Mouse (Mus musculus): ENCODE measurements around the gene Kpna6. TPM values are rescaled to one million over a fixed set of nuclear protein-coding genes. Genes with fewer than 3 reads are reported as not detected.

The Kpna6 gene
- polyA plus RNA-seq, 1 experiment, result 50.6 TPM

DNA sequence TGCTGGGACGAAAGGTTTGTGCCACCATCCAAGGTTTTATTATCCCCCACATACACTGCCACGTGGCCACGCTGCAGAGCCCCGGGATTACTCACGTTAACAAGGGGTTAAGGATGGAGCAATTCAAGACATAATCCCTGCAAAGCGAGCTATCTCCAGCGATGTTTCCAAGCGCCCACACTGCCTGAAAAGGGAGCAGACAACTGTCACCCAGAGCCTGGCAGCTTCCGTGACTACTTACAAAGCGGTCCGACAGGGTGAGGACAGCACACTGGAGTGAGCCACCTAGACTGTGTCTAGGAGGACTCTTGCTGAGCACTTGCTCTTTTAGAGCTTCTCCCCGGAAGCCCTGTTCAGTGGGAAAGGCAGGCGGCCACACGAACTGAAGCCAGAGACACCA, 17.8 kb downstream of the Kpna6 start:
- Histone ChIP-seq H3K4me1 (ENCODE audit: control insufficient read depth, insufficient read depth, low read length) (no peaks in the 10 kb centered on the region), H3K4me3 (ENCODE audit: insufficient read depth, low read length) (no peak overlapping the region), H3K27ac (ENCODE audit: insufficient read depth, low read length) (no peak overlapping the region)
- TF ChIP-seq CTCF (IDR thresholded peaks at IDR 0.05; ENCODE audit: extremely low read depth, insufficient read depth, low read length) (no peak), POLR2A (IDR thresholded peaks at IDR 0.05; ENCODE audit: extremely low read depth, insufficient read depth, low read length) (no peak)

DNA sequence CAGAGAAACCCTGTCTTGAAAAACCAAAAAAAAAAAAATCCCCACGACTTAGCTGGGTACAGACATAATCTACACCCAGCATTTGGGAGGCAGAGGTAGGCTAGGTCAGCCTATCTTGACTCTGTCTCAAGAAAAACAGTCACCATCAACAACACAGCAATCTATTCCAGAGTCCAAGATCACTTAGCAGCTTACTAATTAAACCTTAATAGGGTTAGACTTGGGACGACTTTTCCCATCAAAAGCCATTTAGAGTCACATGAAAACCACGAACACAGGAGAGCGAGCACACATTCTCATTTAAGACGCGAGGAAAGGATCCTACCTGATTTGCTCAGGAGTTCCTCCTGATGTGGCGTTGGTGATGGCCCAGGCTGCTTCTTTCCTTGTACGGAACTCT, 22.2 kb downstream of the Kpna6 start:
- H3K4me1 ChIP-seq (ENCODE audit: control insufficient read depth, insufficient read depth, low read length), result peaks cover 7% of the 10 kb centered on the region
- no peak for TF ChIP-seq CTCF (IDR thresholded peaks at IDR 0.05; ENCODE audit: extremely low read depth, insufficient read depth, low read length)
- no peak for TF ChIP-seq POLR2A (IDR thresholded peaks at IDR 0.05; ENCODE audit: extremely low read depth, insufficient read depth, low read length)
- H3K27ac ChIP-seq (ENCODE audit: insufficient read depth, low read length), result no peak overlapping the region
- H3K4me3 ChIP-seq (ENCODE audit: insufficient read depth, low read length), result no peak overlapping the region

GRCm38 (mm10) chr4:129648656-129649055, 23.9 kb downstream of the Kpna6 start:
- Histone ChIP-seq H3K4me1 (ENCODE audit: control insufficient read depth, insufficient read depth, low read length) (peaks cover 12% of the 10 kb centered on the region), H3K27ac (ENCODE audit: insufficient read depth, low read length) (no peak overlapping the region), H3K4me3 (ENCODE audit: insufficient read depth, low read length) (no peak overlapping the region)
- no peak for TF ChIP-seq POLR2A (IDR thresholded peaks at IDR 0.05; ENCODE audit: extremely low read depth, insufficient read depth, low read length)
- TF ChIP-seq CTCF (IDR thresholded peaks at IDR 0.05; ENCODE audit: extremely low read depth, insufficient read depth, low read length), result no peak

DNA sequence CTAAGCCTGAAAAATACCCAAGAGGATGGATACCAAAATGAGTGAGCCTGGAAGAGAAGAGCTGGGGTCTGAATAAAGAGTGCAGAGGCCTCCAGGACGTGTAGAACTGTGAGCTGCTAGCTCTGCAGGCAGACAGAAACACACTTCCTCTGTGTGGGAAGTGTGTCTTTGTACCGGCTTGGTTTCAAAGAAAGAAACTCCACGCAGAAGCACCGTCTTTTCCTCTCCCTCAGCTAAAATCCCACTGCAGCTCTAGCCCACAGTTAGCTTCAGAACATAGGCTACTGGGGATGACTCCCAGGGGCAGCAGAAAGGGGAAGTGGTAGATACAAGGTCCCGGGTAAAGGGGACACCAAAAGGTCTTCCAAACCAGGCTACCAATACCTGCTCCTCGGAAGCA, 27.4 kb downstream of the Kpna6 start:
- no peak for TF ChIP-seq CTCF (IDR thresholded peaks at IDR 0.05; ENCODE audit: extremely low read depth, insufficient read depth, low read length)
- TF ChIP-seq POLR2A (IDR thresholded peaks at IDR 0.05; ENCODE audit: extremely low read depth, insufficient read depth, low read length), result no peak
- Histone ChIP-seq H3K27ac (ENCODE audit: insufficient read depth, low read length) (peak overlapping the region; percentile 46; the same call in 1 of the 2 replicates), H3K4me3 (ENCODE audit: insufficient read depth, low read length) (no peak overlapping the region), H3K4me1 (ENCODE audit: control insufficient read depth, insufficient read depth, low read length) (peaks cover 12% of the 10 kb centered on the region)

DNA sequence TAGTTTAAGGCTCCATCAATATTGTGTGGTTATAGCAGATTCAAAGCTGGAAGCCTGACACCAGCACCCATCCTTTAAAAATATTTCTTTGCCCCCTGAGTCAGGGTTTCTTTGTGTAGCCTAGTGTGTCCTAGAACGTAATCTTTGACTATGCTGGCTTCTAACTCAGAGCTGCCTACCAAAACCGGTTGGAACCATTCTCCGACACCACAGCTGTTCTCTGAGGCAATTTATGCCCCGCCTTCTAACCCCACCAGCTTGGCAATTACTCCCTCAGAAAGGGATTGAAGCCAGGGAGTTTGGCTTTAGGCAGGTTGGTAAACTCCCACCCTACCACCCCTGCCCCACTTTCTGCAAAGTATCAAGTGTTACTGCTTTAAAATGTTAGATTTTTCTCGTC, 30.8 kb downstream of the Kpna6 start:
- peaks cover 19% of the 10 kb centered on the region for H3K4me1 ChIP-seq (ENCODE audit: control insufficient read depth, insufficient read depth, low read length)
- H3K4me3 ChIP-seq (ENCODE audit: insufficient read depth, low read length), result no peak overlapping the region
- H3K27ac ChIP-seq (ENCODE audit: insufficient read depth, low read length), result no peak overlapping the region
- TF ChIP-seq POLR2A (IDR thresholded peaks at IDR 0.05; ENCODE audit: extremely low read depth, insufficient read depth, low read length) (no peak), CTCF (IDR thresholded peaks at IDR 0.05; ENCODE audit: extremely low read depth, insufficient read depth, low read length) (no peak)

- Histone ChIP-seq H3K4me1 (ENCODE audit: control insufficient read depth, insufficient read depth, low read length) (peaks cover 16% of the 10 kb centered on the region), H3K4me3 (ENCODE audit: insufficient read depth, low read length) (peak within 1 kb of the TSS; percentile 59), H3K27ac (ENCODE audit: insufficient read depth, low read length) (peak within 1 kb of the TSS; percentile 83)
- no peak for TF ChIP-seq CTCF (IDR thresholded peaks at IDR 0.05; ENCODE audit: extremely low read depth, insufficient read depth, low read length)
- TF ChIP-seq POLR2A (IDR thresholded peaks at IDR 0.05; ENCODE audit: extremely low read depth, insufficient read depth, low read length), result peak; percentile 93; the same call in 1 of the 2 replicates
These were observed 31.7 kb downstream of the Kpna6 start, which contains the start of gene Txlna for GRCm38 (mm10) chr4:129640638-129641467. Gene Txlna (minus strand): TSS chr4:129641065.

GRCm38 (mm10) chr4:129640101-129640637, 32.4 kb downstream of the Kpna6 start:
- Histone ChIP-seq H3K4me3 (ENCODE audit: insufficient read depth, low read length) (peak overlapping the region; percentile 59), H3K4me1 (ENCODE audit: control insufficient read depth, insufficient read depth, low read length) (peaks cover 10% of the 10 kb centered on the region), H3K27ac (ENCODE audit: insufficient read depth, low read length) (peak overlapping the region; percentile 24; the same call in 1 of the 2 replicates)
- no peak for TF ChIP-seq CTCF (IDR thresholded peaks at IDR 0.05; ENCODE audit: extremely low read depth, insufficient read depth, low read length)

DNA sequence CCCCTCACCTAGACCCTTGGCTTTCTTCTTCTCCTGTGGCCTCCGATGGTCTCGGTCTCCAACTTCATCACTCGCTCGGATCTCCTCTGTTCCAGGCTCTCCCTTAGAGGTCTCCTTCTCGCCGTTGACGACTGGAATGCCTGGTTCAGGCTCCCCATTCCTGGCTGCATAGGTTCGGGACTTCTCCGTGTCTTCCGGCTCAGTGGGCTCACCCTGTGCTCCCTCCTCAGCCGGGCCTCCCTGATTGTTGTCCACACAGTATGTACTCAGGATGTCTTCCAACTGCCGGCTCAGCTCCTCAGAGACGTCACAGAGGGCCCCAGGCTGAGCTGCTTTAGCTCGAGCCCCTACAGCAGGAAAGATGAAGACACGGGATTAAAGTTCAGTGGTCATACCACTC, 33.3 kb downstream of the Kpna6 start:
- Histone ChIP-seq H3K4me1 (ENCODE audit: control insufficient read depth, insufficient read depth, low read length) (peaks cover 7% of the 10 kb centered on the region), H3K4me3 (ENCODE audit: insufficient read depth, low read length) (peak overlapping the region; percentile 59; the same call in 1 of the 2 replicates), H3K27ac (ENCODE audit: insufficient read depth, low read length) (no peak overlapping the region)
- TF ChIP-seq POLR2A (IDR thresholded peaks at IDR 0.05; ENCODE audit: extremely low read depth, insufficient read depth, low read length) (no peak), CTCF (IDR thresholded peaks at IDR 0.05; ENCODE audit: extremely low read depth, insufficient read depth, low read length) (no peak)

- Histone ChIP-seq H3K4me3 (ENCODE audit: insufficient read depth, low read length) (no peak overlapping the region), H3K27ac (ENCODE audit: insufficient read depth, low read length) (no peak overlapping the region), H3K4me1 (ENCODE audit: control insufficient read depth, insufficient read depth, low read length) (peaks cover 2% of the 10 kb centered on the region; the same call in 1 of the 2 replicates)
- TF ChIP-seq CTCF (IDR thresholded peaks at IDR 0.05; ENCODE audit: extremely low read depth, insufficient read depth, low read length) (no peak), POLR2A (IDR thresholded peaks at IDR 0.05; ENCODE audit: extremely low read depth, insufficient read depth, low read length) (no peak)
These were observed 38.7 kb downstream of the Kpna6 start for GRCm38 (mm10) chr4:129633852-129634251.

GRCm38 (mm10) chr4:129631867-129632266, 40.7 kb downstream of the Kpna6 start:
- Histone ChIP-seq H3K4me3 (ENCODE audit: insufficient read depth, low read length) (no peak overlapping the region), H3K27ac (ENCODE audit: insufficient read depth, low read length) (no peak overlapping the region), H3K4me1 (ENCODE audit: control insufficient read depth, insufficient read depth, low read length) (no peaks in the 10 kb centered on the region)
- no peak for TF ChIP-seq POLR2A (IDR thresholded peaks at IDR 0.05; ENCODE audit: extremely low read depth, insufficient read depth, low read length)
- no peak for TF ChIP-seq CTCF (IDR thresholded peaks at IDR 0.05; ENCODE audit: extremely low read depth, insufficient read depth, low read length)

All from cortical plate, adult 2 months (tissue).